Mouse (Mus musculus): ENCODE measurements around the gene Tfip11. TPM values are rescaled to one million over a fixed set of nuclear protein-coding genes. Genes with fewer than 3 reads are reported as not detected.
A peak's percentile ranks its signal among the peaks of the same experiment; 100 is the strongest.

The Tfip11 gene
- polyA plus RNA-seq, 2 experiments: 23.1 to 33.4 TPM

DNA sequence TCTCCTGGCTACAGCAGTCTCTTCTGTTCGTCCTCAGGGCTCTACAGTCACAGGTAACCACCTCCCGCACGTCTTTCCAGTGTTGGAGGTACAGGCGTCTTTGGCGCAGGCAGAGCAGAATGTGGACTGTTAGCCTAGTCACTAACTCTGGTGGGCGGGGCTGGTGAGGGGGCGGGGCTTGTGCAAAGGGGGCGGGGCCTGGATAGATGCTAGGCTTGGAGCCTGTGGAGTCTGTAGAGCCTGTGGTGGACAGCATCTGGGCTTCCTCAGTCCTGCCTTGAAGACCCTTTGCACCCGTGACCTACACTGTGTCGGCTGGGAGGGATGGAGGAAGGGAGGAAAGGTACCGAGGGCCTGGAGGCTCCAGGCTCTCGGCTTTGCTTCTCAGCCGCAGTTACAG is 29.8 kb downstream of the Tfip11 start, which contains the start of gene Gm6583:
TSS of gene Gm6583 (minus strand) at position 124 of the 400 bp plus-strand sequence.
- Histone ChIP-seq H3K9me3 (ENCODE audit: control insufficient read depth, low read length) (no peaks in the 10 kb centered on the region), H3K4me2 (replicated peaks; ENCODE audit: low read depth, low read length, severe bottlenecking) (no peak within 1 kb of the TSS), H3K27ac (replicated peaks; ENCODE audit: low read depth, low read length) (no peak within 1 kb of the TSS), H3K36me3 (ENCODE audit: control insufficient read depth, insufficient read depth, low read length) (peaks cover 51% of the 10 kb centered on the region), H3K27me3 (ENCODE audit: control insufficient read depth, insufficient read depth, low read length) (no peaks in the 10 kb centered on the region), H3K9ac (ENCODE audit: low read depth, low read length, severe bottlenecking) (no peak within 1 kb of the TSS), H3K4me1 (ENCODE audit: control insufficient read depth, insufficient read depth, low read length) (no peaks in the 10 kb centered on the region), H3K4me3 (replicated peaks; ENCODE audit: low read length) (no peak within 1 kb of the TSS)
- no peak for TF ChIP-seq POLR2A (IDR thresholded peaks at IDR 0.05; ENCODE audit: borderline replicate concordance, extremely low read depth, insufficient read depth, insufficient read length)
- ATAC-seq (ENCODE audit: low FRiP score, low read depth) (no peak), DNase-seq (ENCODE audit: low spot score) (no peak)
- 68% methylated on average over 13 of the region's 13 CpGs for WGBS

DNA sequence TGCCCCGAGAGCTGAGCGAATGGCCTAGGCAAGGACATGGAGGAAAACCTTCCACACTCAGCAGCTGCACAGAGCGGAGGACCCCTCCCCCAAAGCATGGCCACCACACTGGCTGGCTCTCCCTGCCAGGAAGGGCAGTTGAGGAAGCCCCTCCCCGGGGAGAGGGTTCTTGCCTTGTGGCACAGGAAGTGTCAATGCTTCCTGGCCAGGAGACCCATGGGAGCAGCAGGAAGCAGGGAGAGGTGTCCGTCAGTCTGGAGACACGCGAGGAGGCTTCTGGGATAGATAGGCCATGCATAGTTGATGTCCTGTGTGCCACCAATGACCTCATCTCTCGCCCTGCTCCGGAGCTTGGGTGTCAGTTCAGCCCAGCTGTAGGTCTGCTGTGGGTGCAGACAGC is 30.2 kb downstream of the Tfip11 start:
- Histone ChIP-seq H3K27ac (replicated peaks; ENCODE audit: low read depth, low read length) (no peak overlapping the region), H3K9ac (ENCODE audit: low read depth, low read length, severe bottlenecking) (no peak overlapping the region), H3K4me3 (replicated peaks; ENCODE audit: low read length) (no peak overlapping the region), H3K27me3 (ENCODE audit: control insufficient read depth, insufficient read depth, low read length) (no peaks in the 10 kb centered on the region), H3K4me1 (ENCODE audit: control insufficient read depth, insufficient read depth, low read length) (no peaks in the 10 kb centered on the region), H3K36me3 (ENCODE audit: control insufficient read depth, insufficient read depth, low read length) (peaks cover 49% of the 10 kb centered on the region), H3K9me3 (ENCODE audit: control insufficient read depth, low read length) (no peaks in the 10 kb centered on the region), H3K4me2 (replicated peaks; ENCODE audit: low read depth, low read length, severe bottlenecking) (no peak overlapping the region)
- 91% methylated on average over 9 of the region's 9 CpGs for WGBS
- TF ChIP-seq POLR2A (IDR thresholded peaks at IDR 0.05; ENCODE audit: borderline replicate concordance, extremely low read depth, insufficient read depth, insufficient read length): no peak
- ATAC-seq (ENCODE audit: low FRiP score, low read depth) (no peak), DNase-seq (ENCODE audit: low spot score) (no peak)

DNA sequence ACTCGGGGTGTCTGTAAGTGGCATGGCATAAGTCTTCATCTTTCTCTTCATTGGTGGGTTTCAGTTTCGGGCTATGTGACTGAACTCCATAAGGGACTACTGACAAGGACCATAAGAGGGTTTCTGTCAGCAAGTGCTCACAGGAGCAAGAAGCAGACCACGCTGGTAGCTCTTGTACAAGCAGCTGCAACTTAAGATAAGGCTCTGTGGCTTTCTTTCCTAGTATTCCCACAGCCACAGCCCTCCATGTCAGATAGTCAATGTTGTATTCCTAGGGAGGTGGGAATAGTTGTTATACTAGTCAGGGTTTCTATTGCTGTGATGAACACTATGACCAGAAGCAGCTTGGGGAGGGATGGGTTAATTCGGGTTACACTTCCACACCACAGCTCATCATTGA is 33.4 kb downstream of the Tfip11 start:
- Histone ChIP-seq H3K4me3 (replicated peaks; ENCODE audit: low read length) (no peak overlapping the region), H3K27me3 (ENCODE audit: control insufficient read depth, insufficient read depth, low read length) (no peaks in the 10 kb centered on the region), H3K4me1 (ENCODE audit: control insufficient read depth, insufficient read depth, low read length) (no peaks in the 10 kb centered on the region), H3K36me3 (ENCODE audit: control insufficient read depth, insufficient read depth, low read length) (peaks cover 45% of the 10 kb centered on the region), H3K9ac (ENCODE audit: low read depth, low read length, severe bottlenecking) (no peak overlapping the region), H3K4me2 (replicated peaks; ENCODE audit: low read depth, low read length, severe bottlenecking) (no peak overlapping the region), H3K27ac (replicated peaks; ENCODE audit: low read depth, low read length) (no peak overlapping the region), H3K9me3 (ENCODE audit: control insufficient read depth, low read length) (no peaks in the 10 kb centered on the region)
- no peak for TF ChIP-seq POLR2A (IDR thresholded peaks at IDR 0.05; ENCODE audit: borderline replicate concordance, extremely low read depth, insufficient read depth, insufficient read length)
- ATAC-seq (ENCODE audit: low FRiP score, low read depth) (no peak), DNase-seq (ENCODE audit: low spot score) (no peak)
- 82% methylated on average over 4 of the region's 4 CpGs for WGBS

DNA sequence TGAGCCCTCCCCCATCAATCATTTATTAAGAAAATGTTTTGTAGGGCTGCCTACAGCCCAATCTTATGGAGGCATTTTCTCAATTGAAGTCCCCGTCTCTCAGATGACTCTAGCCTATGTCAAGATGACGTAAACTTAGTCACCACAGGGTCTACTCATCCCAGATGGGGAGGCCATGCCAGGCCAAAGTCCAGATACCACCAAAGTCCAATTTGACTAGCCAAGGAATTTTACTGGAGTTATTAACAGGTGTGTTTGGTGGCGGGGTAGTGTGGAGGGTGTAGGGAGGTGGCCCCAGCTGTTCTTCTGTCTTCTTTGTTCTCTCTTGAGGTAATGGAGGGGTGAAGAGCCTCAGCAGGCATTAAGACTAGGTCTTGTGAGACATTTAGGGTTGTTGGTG is 33.9 kb downstream of the Tfip11 start:
- no peaks in the 10 kb centered on the region for H3K9me3 ChIP-seq (ENCODE audit: control insufficient read depth, low read length)
- TF ChIP-seq POLR2A (IDR thresholded peaks at IDR 0.05; ENCODE audit: borderline replicate concordance, extremely low read depth, insufficient read depth, insufficient read length): no peak
- no peak overlapping the region for H3K4me3 ChIP-seq (replicated peaks; ENCODE audit: low read length)
- H3K9ac ChIP-seq (ENCODE audit: low read depth, low read length, severe bottlenecking): no peak overlapping the region
- H3K27ac ChIP-seq (replicated peaks; ENCODE audit: low read depth, low read length): no peak overlapping the region
- no peak overlapping the region for H3K4me2 ChIP-seq (replicated peaks; ENCODE audit: low read depth, low read length, severe bottlenecking)
- no peaks in the 10 kb centered on the region for H3K27me3 ChIP-seq (ENCODE audit: control insufficient read depth, insufficient read depth, low read length)
- H3K4me1 ChIP-seq (ENCODE audit: control insufficient read depth, insufficient read depth, low read length): no peaks in the 10 kb centered on the region
- ATAC-seq (ENCODE audit: low FRiP score, low read depth): no peak
- WGBS: 56% methylated on average over 3 of the region's 3 CpGs
- peaks cover 45% of the 10 kb centered on the region for H3K36me3 ChIP-seq (ENCODE audit: control insufficient read depth, insufficient read depth, low read length)
- no peak for DNase-seq (ENCODE audit: low spot score)

DNA sequence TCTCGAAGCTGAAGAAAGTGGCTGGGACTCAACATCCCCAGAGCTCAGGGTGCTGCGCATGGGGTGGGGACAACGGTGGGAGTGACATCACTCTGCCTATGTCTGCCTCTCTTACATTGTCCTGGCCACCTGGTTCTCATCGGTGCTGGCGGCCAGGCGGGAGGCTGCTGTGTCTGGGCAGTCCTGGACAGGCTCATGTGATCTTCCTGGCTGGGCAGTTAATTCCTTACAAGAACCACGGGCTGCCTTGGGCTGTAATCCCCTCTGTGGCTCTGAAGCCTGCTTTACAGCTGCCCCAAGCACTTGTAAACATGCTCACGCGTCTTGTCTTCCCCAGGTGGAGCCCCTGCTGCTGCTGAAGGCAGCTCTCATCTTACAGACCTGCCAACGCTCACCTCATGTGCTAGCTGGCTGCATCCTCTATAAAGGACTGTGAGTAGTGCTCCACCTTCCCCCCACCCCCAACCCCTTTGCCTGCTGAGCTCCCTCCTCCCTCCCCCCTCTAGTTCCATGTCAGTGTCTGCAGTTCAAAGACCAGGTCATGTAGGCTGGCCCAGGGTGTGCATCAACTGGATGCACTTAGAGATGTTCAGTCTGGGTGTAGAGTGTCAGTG is 38.1 kb downstream of the Tfip11 start:
- Histone ChIP-seq H3K27ac (replicated peaks; ENCODE audit: low read depth, low read length) (0 out of 2 replicates have a peak overlapping the region, but pooled peaks have one; percentile 19), H3K4me1 (ENCODE audit: control insufficient read depth, insufficient read depth, low read length) (no peaks in the 10 kb centered on the region), H3K4me2 (replicated peaks; ENCODE audit: low read depth, low read length, severe bottlenecking) (no peak overlapping the region), H3K36me3 (ENCODE audit: control insufficient read depth, insufficient read depth, low read length) (peaks cover 51% of the 10 kb centered on the region), H3K9me3 (ENCODE audit: control insufficient read depth, low read length) (no peaks in the 10 kb centered on the region), H3K27me3 (ENCODE audit: control insufficient read depth, insufficient read depth, low read length) (no peaks in the 10 kb centered on the region), H3K9ac (ENCODE audit: low read depth, low read length, severe bottlenecking) (0 out of 2 replicates have a peak overlapping the region, but pooled peaks have one; percentile 28), H3K4me3 (replicated peaks; ENCODE audit: low read length) (no peak overlapping the region)
- peak; percentile 67; the same call in 1 of the 2 replicates for ATAC-seq (ENCODE audit: low FRiP score, low read depth)
- DNase-seq (ENCODE audit: low spot score): no peak
- TF ChIP-seq POLR2A (IDR thresholded peaks at IDR 0.05; ENCODE audit: borderline replicate concordance, extremely low read depth, insufficient read depth, insufficient read length): no peak
- 38% methylated on average over 10 of the region's 10 CpGs for WGBS
